Mouse (Mus musculus): ENCODE data around the gene Tspan9.

- TF ChIP-seq POLR2A (IDR thresholded peaks at IDR 0.05; ENCODE audit: low read depth, low read length), result no peak
- TF ChIP-seq CTCF (IDR thresholded peaks at IDR 0.05; ENCODE audit: extremely low read depth, insufficient read depth, insufficient read length, insufficient replicate concordance), result no peak
Measured at GRCm38 (mm10) chr6:128007982-128008562, 135.3 kb downstream of the Tspan9 start.
